Mouse (Mus musculus) lung, embryonic 14.5 days (tissue): ENCODE results near the gene Bmp5. TPM values are rescaled to one million over a fixed set of nuclear protein-coding genes. Genes with fewer than 3 reads are reported as not detected.

Experiments
- ATAC-seq: fragments of 200-750 bp; cut with Nextera tagmentation; 2 replicates; pipeline ENCODE4 v1.8.0; 2017; ENCODE audit warnings: mild to moderate bottlenecking, moderate TSS enrichment, moderate library complexity; ENCODE audit not compliant: insufficient read depth
- DNase-seq: peaks from one replicate; pipeline ENCODE4 v3.0.0-alpha.2; 2015
- H3K27ac ChIP-seq: fragments of 300-500 bp; sonication (generic); 2 replicates; pipeline ENCODE4 v1.5.1; 2014; ENCODE audit warnings: low read depth, mild to moderate bottlenecking, moderate library complexity
- H3K27me3 ChIP-seq: fragments of 300-500 bp; sonication (generic); 2 replicates; pipeline ENCODE4 v1.6.1; 2014; ENCODE audit warnings: low read length, control low read depth; ENCODE audit not compliant: insufficient read depth
- H3K36me3 ChIP-seq: fragments of 300-500 bp; sonication (generic); 2 replicates; pipeline ENCODE4 v1.6.1; 2014; ENCODE audit warnings: control low read depth; ENCODE audit not compliant: insufficient read depth
- H3K4me1 ChIP-seq: fragments of 300-500 bp; sonication (generic); 2 replicates; pipeline ENCODE4 v1.6.1; 2014; ENCODE audit warnings: antibody characterized with exemption, control low read depth; ENCODE audit not compliant: insufficient read depth
- H3K4me2 ChIP-seq: fragments of 300-500 bp; sonication (generic); 2 replicates; pipeline ENCODE4 v1.6.1; 2014; ENCODE audit warnings: mild to moderate bottlenecking
- H3K4me3 ChIP-seq: fragments of 300-500 bp; sonication (generic); 2 replicates; pipeline ENCODE4 v1.5.1; 2014; ENCODE audit warnings: low read depth, low read length
- H3K9ac ChIP-seq: fragments of 300-500 bp; sonication (generic); 2 replicates; pipeline ENCODE4 v1.6.1; 2014
- H3K9me3 ChIP-seq: fragments of 300-500 bp; sonication (generic); 2 replicates; pipeline ENCODE4 v1.6.1; 2016; ENCODE audit warnings: low read depth, low read length, control low read depth
- CTCF ChIP-seq: IDR thresholded peaks from 2 replicates; pipeline ENCODE4 v1.5.1; 2016; ENCODE audit warnings: antibody characterized with exemption, low read depth
- WGBS: fragments of 180-500 bp; shearing (Covaris S2); extraction: QIAGEN DNeasy Blood & Tissue Kit; methylation state at CpG from one replicate; pipeline ENCODE4 v1.1.7; 2014; 5-methylcytosine and 5-hydroxymethylcytosine counted together
- polyA plus RNA-seq: library from polyadenylated mRNA; unstranded; fragments of >200 nt; fragmentation: Nextera tagmentation; extraction: Ambion mirVana; gene quantifications from 2 replicates; pipeline ENCODE4 v1.2.1, GENCODE M21; 2014

Gene Bmp5
- polyA plus RNA-seq, 1 experiment from 2014 or later: 37.6 TPM

DNA sequence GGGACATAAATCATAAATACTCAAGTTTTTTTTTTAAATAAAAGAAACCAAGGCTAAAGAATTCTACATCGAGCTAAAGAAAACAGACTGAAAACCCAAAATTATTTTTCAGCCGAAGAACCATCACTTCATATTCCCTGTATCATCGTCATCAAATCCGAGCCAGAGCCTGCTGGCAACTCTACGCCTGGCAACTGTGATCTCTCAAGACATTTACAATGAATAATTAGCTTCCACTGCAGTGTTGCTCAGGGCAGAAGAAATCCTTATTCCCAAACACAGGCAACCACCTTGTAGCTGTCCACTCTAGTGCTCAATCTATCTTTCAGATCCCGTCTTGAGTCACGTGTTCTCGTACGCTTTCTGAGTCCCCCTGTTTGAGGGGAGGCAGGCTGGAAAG lies 126.1 kb downstream of the Bmp5 start:
- H3K27me3 ChIP-seq: no peaks in the 10 kb centered on the region
- ATAC-seq (no peak), DNase-seq (no peak)
- no peak overlapping the region for H3K4me2 ChIP-seq
- TF ChIP-seq CTCF: no peak
- no peak overlapping the region for H3K9ac ChIP-seq
- 56% methylated on average over 9 of the region's 9 CpGs for WGBS
- H3K4me1 ChIP-seq: no peaks in the 10 kb centered on the region
- H3K9me3 ChIP-seq: no peaks in the 10 kb centered on the region
- no peak overlapping the region for H3K4me3 ChIP-seq
- 0 out of 2 replicates have a peak, but pooled peaks cover 10% of the 10 kb centered on the region for H3K36me3 ChIP-seq
- H3K27ac ChIP-seq: no peak overlapping the region

DNA sequence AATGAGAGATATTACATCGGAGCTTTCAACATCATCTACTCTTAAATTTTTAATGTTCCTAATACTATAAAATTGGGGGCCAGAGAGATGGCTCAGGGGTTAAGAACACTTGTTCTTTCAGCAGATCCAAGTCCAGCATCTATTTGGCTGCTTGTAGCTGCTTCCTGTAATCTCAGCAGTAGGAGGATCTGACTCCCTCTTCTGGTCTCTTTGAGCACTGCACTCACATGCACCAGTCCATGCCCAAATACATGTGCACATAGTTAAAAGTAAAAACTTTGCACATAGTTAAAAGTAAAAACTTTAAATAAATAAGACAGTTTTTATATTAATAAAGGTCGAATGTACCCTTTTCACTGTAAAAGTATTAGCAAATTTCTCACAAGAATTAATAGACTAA lies 130.3 kb downstream of the Bmp5 start:
- DNase-seq (peak; percentile 56), ATAC-seq (no peak)
- TF ChIP-seq CTCF: peak; percentile 56
- 0 out of 2 replicates have a peak, but pooled peaks cover 7% of the 10 kb centered on the region for H3K36me3 ChIP-seq
- H3K9ac ChIP-seq: no peak overlapping the region
- 60% methylated on average over 2 of the region's 2 CpGs for WGBS
- H3K4me2 ChIP-seq: no peak overlapping the region
- no peaks in the 10 kb centered on the region for H3K4me1 ChIP-seq
- H3K9me3 ChIP-seq: no peaks in the 10 kb centered on the region
- no peaks in the 10 kb centered on the region for H3K27me3 ChIP-seq
- no peak overlapping the region for H3K27ac ChIP-seq
- no peak overlapping the region for H3K4me3 ChIP-seq

DNA sequence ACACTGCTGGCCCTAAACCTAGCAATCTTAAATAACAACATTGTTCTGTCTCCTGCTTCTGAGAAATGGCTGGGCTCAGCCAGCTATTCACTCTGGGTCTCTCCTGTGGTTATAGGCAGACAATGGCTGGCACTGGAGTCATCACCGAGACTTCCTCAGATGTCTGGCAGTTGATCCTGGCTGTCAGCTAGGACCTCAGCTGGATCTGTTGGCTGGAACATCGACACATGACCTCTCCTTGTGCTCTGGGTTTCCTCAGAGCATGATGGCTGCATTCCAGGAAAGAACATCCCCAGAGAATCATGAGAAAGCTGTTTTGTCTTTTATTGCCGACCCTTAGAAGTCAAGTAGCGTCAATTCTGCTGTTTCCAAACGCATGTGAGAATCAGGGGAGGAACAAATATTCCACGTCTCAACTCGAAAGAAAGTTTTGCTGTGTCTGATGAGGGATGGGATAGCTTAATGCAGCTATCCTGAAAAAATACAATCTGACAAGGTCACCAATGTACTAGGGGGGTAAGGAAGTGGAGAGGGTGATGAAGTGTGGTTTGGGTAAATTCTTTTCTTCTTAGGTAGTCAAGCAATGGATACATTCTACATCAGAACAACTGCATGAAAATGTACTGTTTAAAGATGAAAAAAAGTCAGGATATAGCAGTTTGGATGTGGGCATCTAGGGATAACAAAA lies 135.1 kb downstream of the Bmp5 start:
- DNase-seq: peak; percentile 89
- peak overlapping the region; percentile 30 for H3K27ac ChIP-seq
- no peak overlapping the region for H3K4me2 ChIP-seq
- no peak overlapping the region for H3K4me3 ChIP-seq
- no peaks in the 10 kb centered on the region for H3K36me3 ChIP-seq
- H3K9me3 ChIP-seq: no peaks in the 10 kb centered on the region
- no peak overlapping the region for H3K9ac ChIP-seq
- 0 out of 2 replicates have a peak, but pooled peaks cover 2% of the 10 kb centered on the region for H3K4me1 ChIP-seq
- 19% methylated on average over 7 of the region's 7 CpGs for WGBS
- no peak for TF ChIP-seq CTCF
- no peaks in the 10 kb centered on the region for H3K27me3 ChIP-seq
- peak; percentile 92 for ATAC-seq

DNA sequence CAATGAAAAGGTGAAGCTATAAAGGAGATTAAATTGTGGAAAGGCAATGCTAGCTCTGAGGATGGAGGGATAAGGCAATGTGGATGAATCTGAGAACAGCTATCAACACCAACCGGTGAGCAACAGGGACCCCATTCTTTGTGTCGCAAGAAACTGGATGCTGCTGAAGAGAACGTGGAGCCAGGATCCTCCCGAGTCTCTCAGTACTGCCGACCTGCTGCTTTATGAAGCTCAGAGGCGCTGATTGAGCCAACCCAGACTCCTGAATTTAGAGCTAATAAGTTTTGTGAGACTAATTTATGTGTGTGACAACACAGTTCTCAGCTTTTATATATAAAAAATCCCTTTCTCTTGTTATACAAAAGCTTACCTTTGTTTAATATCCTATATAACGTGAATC lies 136.4 kb downstream of the Bmp5 start:
- Histone ChIP-seq H3K9me3 (no peaks in the 10 kb centered on the region), H3K4me3 (no peak overlapping the region), H3K4me2 (no peak overlapping the region), H3K9ac (no peak overlapping the region), H3K27me3 (no peaks in the 10 kb centered on the region), H3K36me3 (no peaks in the 10 kb centered on the region), H3K27ac (no peak overlapping the region), H3K4me1 (0 out of 2 replicates have a peak, but pooled peaks cover 6% of the 10 kb centered on the region)
- DNase-seq (no peak), ATAC-seq (no peak)
- 60% methylated on average over 7 of the region's 7 CpGs for whole genome bisulfite sequencing
- TF ChIP-seq CTCF: no peak

DNA sequence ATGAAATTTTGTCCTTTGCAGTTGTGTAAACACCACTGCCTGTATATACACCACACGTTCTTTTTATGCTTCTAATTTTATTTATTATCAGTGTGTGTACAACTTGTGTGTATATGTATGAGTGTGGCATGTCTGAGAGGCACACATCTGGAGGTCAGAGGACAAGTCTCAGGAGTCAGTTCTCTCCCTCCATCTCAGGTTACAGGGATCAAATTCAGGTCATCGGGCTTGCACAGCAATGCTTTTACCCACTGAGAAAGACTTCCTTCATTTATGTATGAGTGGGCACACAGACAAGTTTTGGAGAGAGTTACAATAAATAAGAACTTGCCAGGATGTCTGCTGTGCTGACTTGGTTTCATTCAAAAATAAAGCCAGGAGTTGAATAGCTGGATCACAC lies 140.9 kb downstream of the Bmp5 start:
- ATAC-seq (peak; percentile 62), DNase-seq (peak; percentile 28)
- Histone ChIP-seq H3K4me3 (no peak overlapping the region), H3K27ac (no peak overlapping the region), H3K9ac (no peak overlapping the region), H3K36me3 (no peaks in the 10 kb centered on the region), H3K4me1 (0 out of 2 replicates have a peak, but pooled peaks cover 4% of the 10 kb centered on the region), H3K27me3 (no peaks in the 10 kb centered on the region), H3K4me2 (no peak overlapping the region), H3K9me3 (no peaks in the 10 kb centered on the region)
- no peak for TF ChIP-seq CTCF
- 8% methylated on average over 2 of the region's 2 CpGs for WGBS

DNA sequence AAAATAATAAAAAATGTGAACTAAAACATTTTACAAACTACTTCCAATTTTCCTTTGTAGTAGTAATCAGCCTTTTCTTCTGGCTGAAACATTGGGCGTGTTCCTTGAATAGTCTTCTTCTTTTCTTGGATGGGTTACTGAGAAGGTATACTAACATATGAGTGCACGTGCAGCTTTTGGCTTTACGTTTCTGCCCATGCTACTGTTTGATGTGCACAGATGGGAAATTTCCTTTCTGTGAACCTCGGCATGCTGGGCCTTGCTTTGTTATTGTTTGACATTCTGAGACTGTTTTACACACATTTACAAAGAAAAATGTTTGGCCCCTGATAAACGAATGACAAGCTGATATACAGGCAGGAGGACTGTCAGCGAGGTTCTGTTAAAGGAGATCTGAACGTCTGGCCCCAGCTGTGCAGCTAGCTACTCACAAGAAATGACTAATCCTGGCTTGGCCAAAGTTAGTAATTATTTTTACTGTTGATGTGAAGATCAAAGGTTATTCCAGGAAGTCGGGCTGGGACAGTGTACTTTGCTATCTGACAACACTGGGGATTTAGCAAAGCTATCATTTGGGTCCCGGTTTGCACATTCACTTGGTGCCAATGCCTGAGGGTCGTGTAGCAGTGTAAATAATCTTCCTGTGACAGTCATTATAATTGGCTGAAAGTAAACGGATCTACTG lies 152.2 kb downstream of the Bmp5 start:
- ATAC-seq (peak; percentile 91), DNase-seq (peak; percentile 79)
- Histone ChIP-seq H3K27me3 (no peaks in the 10 kb centered on the region), H3K9me3 (no peaks in the 10 kb centered on the region), H3K4me3 (no peak overlapping the region), H3K9ac (no peak overlapping the region), H3K36me3 (no peaks in the 10 kb centered on the region), H3K27ac (no peak overlapping the region), H3K4me1 (peaks cover 5% of the 10 kb centered on the region; the same call in 1 of the 2 replicates), H3K4me2 (no peak overlapping the region)
- TF ChIP-seq CTCF: no peak
- 13% methylated on average over 11 of the region's 11 CpGs for WGBS

DNA sequence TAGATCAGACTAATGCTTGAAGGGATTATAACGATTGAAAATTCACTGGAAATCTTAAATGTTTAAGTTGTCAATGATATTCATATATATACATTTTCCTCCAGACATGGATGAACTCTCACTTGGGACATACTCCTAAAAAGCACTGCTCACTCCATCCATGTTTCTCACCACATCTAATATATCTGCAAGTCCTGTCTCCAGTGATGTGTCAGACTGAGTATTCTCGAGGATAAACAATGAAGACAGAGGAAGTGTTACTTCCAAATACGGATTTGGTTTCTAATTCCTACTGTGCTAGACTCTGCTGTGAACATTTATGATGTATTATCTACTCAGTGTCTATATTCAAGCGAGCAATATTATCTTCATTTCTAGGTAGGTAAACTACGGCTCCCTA lies 152.9 kb downstream of the Bmp5 start:
- DNase-seq (peak; percentile 42), ATAC-seq (peak; percentile 62; the same call in 1 of the 2 replicates)
- Histone ChIP-seq H3K9ac (no peak overlapping the region), H3K36me3 (no peaks in the 10 kb centered on the region), H3K27ac (no peak overlapping the region), H3K27me3 (no peaks in the 10 kb centered on the region), H3K4me1 (peaks cover 5% of the 10 kb centered on the region; the same call in 1 of the 2 replicates), H3K9me3 (no peaks in the 10 kb centered on the region), H3K4me2 (no peak overlapping the region), H3K4me3 (no peak overlapping the region)
- WGBS: 29% methylated on average over 5 of the region's 5 CpGs
- no peak for TF ChIP-seq CTCF
